Mouse (Mus musculus): ENCODE measurements around the gene Ngfr.
"Not testable (repeated sequence)": the region's sequence is repeated elsewhere in the genome, so short reads cannot be mapped to it uniquely, and the experiment has no call there.

Ngfr gene

DNA sequence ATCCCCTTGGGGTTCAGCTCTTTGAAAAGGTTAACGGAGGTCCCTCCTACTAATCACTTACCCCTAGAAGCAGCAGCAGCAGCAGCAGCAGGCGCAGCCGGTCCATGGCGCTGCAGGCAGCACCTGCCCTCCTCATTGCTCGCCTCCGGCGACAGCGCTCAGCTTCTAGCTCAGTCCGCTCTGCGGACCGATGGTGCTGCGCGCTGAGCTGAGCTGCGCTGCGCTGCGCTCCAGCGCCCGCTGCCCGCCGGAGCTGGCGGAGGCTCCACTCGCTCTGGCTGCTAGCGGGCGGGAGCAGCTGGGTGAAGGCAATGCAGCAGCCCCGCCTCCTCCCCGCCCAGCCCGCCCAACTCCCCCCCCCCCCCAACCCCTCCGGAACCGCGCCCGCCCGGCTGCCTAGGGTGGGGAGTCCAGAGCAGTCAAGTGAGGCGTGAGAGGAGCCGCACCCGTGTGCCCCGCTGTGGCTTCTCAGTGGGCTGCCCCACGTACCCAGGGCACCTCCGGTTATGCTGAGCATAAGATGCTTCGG, at the start of gene Ngfr:
Ngfr (minus strand) TSS at position 313 of the 529 bp plus-strand sequence.
- DNase-seq (ENCODE audit: low read depth, low spot score), result peak; percentile 81

DNA sequence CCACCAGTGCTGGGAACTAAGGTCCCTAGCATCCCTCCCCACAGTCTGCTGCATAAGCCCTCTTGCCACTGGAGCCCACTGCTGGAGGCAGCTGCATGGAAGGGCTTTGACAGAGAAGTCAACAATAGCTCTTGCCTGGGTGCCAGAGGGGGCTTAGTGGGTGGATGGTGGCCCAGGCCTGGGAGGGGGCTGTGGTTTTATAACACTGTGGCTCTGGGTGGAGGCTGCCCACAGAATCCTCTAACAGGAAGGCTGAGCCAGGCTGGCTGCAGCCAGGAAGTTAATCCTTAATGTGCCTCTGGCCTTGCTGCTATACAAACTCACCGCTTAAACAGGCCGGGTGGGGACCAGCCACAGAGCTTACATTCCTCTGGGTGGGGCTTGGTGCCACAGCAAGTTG, 47.5 kb upstream of the Ngfr start:
- no peak for DNase-seq (ENCODE audit: low read depth, low spot score)

DNA sequence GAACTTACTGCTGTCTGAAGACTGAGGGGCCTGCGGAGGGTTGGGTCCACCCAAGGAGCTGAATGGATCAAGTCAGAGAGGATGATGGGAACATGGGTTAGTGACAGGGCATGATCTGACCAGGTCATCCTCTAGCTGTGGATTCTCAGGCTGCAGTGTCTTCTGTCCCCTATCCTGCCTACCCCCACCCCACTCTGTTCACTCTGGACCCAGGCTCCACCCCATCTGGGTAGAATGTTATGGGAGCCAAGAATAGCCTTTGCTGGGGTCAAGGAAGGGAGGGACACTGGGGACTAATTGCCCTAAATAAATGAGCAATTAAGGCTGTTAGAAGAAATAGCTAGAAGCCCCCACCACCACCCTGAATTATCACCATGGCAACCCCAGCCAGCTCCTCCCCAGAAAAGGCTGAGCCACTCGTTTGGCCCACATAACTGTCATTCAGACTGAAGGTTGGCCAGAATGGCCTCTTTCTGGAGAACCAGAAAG, 46.0 kb upstream of the Ngfr start:
- no peak for DNase-seq (ENCODE audit: low read depth, low spot score)

DNA sequence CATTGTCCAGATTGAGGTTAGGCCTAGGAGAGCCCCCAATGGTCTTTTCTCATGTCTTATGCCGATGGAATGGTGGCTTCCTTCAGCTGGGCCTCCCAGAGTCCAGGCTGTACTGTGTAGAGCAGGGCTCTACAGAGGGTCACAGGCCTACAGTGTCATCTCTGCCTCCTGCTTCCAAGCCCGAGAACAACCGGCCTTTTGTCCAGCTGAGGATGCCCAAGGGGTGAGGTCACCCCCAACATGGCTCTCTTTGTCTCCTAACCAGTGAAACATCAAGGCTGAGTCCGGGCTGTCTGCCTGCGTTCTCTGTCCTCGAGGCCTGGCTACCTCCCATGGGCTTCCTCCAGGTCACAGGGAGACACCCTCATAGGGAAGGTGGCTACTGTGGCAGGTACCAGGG, 44.9 kb upstream of the Ngfr start:
- peak; percentile 88 for DNase-seq (ENCODE audit: low read depth, low spot score)

DNA sequence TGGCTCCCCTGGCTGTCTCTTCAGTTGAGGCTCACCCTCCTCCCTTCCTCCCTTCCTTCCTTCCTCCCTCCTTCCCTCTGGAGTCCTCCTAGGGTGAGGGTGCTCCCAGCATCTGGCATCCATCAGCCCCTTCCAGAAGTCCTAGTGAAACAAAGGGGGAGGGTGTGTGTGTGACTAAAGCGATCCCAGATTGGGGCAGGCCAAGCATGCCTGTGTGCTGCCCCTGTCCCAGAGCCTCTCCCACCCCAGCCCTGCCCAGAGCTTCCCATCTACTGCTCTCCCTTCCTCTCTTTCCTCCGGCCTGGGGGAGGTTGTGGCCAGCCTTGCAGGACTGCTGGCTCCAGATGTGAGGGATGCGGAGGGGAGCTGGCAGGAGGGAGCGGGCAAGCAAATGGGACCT, 43.8 kb upstream of the Ngfr start:
- DNase-seq (ENCODE audit: low read depth, low spot score), result no peak

DNA sequence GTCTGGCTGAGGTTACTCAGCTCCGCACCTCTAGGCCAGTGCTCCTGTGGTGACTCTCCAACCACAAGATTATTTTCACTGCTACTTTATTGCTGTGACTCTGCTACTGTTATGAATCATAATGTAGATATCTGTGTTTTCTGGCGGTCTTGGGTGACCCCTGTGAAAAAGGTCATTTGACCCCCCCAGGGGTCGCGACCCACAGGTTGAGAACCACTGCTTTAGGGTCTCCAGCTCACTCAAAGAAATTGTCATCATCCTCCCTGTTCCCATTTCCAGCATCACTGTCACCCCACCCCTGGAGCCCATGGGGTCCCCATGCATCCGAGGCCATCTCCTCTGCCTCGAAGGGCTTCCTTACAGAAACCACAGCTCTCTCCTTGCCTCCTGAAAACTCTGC, 43.0 kb upstream of the Ngfr start:
- DNase-seq (ENCODE audit: low read depth, low spot score), result no peak

DNA sequence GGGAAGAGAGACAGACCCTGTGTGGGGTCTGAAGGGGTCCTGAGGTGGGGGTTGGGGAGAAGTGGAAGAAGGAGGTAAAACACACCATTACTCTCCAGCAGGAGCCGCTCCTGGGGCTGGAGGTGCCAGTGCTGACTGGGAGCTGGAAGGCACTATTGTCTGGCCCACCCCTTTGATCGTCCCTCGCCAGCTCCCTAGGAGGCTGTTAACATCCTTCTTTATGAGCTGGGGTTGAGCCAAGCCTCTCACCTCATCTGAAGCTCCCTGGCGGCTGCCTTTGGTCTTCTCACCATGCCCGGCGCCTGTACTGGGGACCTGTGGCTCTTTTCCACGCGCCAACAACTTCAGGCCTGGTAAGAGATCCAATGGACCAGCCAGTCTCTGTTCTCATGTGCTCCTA, 34.9 kb upstream of the Ngfr start:
- DNase-seq (ENCODE audit: low read depth, low spot score), result no peak

DNA sequence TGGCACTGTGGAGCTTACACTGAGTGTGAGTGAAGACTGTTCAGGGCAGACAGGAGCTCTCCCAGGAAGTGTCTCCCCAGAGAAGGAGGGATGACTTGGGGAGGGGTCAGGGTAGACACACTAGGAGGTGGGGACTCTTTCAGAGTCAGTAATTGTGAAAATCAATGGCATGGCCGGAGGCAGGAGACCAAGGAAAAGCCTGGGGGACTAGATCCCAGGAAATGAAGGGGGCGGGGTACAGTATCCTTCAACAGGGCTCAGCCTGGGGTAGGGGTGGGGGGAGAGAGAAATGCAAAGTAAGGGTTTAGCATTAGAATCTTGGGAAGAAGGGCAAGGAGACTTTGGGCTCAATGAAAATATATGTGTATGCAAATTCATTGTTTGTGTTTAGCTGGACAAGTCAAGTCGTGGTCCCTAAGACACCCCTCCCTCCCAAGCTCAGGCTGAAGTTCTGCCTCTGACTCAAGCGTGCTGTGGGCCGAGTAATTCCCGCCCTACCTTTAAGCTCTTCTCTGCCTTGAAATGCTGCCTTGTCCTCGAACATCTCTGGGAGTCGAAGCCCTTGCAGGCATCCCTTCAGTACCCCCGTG, 34.1 kb upstream of the Ngfr start:
- DNase-seq (ENCODE audit: low read depth, low spot score), result no peak

DNA sequence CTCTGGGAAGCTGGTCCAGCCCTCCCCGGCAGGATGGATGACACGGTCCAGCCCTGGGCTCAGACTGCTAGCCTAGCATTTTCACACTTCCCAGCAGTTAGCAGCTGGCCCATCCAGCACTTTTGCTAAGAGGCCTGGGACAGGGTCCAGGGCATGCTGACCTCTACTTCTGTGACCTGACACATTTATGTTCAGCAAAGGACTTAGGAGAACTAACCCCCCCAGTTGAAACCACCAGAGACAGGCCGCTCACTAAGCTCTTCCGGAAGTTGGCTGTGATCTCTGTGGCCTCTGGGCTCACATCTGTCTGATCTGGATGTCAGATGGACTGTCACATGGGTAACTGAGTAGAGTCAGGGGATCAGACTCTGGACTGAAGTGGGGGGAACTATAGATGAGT, 33.5 kb upstream of the Ngfr start:
- no peak for DNase-seq (ENCODE audit: low read depth, low spot score)

DNA sequence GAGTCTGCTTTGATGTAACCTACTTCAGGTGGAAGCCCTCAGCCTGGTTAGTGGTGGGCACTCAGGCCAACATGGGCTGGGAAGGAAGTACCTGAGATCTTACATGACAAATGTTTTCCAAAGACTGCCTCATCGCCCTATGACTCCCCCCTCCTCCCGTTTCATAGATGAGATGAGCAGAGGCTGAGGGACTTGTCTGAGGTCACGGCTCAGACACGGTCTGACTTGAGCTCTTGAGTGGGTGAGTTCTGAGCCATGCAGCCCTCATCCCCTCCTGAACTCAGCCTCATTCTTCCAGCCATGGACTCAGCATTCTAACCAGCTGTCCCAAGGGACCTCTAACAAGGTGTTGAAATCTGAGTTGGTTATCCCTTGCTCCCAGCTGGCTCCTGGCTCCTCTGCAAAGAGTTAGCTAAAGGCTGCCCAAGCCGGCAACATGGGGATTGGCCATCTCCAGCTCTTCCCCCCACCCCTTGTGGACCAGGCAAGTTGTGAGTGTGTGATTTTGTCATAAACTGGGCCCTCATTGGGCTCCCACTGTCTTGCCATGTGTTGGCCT, 32.4 kb upstream of the Ngfr start:
- DNase-seq (ENCODE audit: low read depth, low spot score), result no peak

DNA sequence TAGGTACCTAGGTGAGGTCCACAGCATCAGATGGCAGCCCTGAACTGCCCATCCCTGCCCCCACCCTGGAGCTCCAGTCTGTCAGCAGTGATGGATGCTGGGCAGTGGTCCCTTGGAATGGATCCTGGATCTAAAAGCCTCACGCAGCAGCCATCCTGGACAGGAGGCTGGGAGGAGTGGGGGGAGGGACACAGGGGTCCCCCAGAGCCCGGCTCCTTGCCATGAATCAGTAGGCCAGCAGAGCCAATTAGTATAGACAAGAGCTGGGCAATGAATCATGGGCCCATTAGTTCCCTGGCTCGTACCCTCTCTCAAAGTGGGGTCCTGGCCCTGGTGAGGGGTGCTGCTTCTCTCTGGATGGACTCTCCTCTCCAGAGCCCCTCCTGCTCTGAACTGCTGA, 31.5 kb upstream of the Ngfr start:
- no peak for DNase-seq (ENCODE audit: low read depth, low spot score)

DNA sequence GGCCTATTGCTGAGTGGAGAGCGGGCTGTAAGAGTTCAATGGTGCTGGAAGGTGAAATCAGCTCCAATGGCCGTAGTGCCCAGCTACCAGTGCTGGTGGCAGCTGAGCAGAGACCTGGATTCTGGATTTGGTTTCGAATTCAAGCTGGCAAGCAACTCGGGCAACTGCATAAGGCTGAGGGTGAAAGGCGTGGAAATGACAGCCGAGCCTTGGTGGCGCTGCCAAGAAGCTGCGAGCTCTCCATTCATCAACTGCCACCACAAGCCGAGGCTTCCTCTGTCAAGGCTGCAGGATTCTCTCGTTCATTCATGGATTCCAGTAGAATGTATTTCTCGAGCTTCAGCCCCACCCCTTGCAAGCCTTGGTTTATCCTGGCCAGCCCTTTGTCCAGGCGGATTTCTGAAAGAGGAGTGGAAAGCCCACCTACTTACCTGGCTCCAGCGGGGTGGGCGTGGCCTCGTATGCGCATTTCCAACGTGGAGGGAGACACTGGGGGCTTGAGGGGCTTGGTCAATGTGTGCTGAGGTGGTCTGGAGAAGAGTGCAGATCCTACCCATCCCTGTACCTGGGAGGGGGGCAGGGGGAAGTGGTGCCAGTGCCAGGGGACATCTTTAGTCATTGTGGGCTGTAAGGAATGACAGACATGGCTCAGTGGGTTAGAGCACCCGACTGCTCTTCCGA, 30.4 kb upstream of the Ngfr start:
- peak; percentile 69 for DNase-seq (ENCODE audit: low read depth, low spot score)

DNA sequence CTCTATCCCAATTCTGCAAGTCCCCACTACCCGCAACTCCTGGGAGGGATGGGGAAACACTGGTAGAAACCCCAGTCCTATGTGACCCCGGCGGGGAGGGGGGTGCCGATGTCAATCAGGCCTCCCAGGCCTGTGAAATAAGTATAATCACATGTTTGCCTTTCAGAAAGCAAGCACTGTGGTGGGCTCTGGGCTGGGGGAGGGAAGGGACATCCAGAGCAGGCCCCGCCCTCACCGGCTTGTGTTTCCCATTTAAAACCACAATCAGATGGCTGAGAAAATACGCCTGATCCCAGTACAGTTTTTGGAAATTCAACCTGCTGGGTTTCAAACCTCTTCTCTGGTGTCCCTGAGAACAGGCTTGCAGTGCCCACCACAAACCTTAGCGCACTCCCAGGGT, 27.2 kb upstream of the Ngfr start:
- DNase-seq (ENCODE audit: low read depth, low spot score), result no peak

DNA sequence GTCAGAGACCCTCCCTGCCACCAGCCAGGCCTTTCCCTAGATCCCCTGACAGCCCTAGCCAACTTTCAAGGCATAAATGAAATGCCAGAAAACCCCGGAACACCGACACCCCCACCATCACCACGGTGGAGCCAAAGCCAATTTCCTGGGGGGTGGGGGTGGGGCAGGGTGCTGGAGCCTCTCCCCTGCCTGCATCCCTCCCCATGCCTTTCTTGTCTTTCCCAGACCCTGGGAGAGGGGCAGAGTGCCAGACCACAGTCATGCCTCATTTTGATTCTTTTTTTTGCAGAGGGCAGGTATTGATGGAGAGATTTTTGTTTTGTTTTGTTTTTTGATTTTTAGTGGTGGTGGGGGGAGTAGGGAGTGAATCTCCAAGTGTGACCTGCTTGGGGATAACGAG, 23.7 kb upstream of the Ngfr start:
- DNase-seq (ENCODE audit: low read depth, low spot score), result no peak

DNA sequence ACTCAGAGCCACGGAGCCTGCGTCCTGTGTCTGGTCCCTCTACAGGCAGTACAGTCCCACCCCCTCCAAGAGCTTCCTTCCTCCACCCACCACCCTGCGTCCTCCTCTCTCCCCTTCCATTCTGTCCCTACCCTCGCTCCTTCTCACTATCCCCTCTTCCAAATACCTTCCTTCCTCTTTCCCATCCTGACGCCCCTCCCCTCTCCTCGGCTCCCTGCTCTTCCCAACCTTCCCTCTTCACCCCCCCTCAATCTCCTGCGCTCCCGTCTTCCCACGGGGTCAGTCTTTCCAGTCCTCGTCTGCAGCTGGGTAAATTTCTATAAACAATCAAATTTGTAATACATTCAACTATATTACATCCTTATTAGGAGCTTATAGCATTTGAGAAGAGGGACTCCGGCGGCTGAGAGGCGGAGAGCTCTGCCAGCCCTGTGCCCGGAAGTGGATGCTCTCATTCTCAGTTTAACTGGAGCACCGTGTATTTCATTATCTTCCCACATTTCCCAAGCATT, 22.9 kb upstream of the Ngfr start:
- DNase-seq (ENCODE audit: low read depth, low spot score), result peak; percentile 31

DNA sequence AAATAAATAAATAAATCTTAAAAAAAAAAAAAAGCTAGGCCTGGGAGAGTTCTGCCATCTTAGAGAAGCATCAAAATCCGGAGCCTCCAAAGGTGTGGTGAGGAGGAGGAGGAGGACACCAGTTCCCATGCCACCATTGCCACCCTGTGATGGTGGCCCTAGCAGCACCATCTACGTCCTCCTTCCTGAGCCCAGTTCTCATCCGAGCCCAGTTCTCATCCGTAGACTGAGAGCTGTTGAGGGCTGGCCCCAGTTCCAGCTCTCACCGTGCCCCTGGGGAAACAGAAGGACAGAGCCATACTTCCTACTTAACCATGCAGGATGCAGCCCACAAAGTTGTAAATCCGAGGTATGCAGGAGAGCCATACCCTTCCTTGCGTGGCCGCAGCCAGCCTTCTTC, 22.4 kb upstream of the Ngfr start:
- no peak for DNase-seq (ENCODE audit: low read depth, low spot score)

DNA sequence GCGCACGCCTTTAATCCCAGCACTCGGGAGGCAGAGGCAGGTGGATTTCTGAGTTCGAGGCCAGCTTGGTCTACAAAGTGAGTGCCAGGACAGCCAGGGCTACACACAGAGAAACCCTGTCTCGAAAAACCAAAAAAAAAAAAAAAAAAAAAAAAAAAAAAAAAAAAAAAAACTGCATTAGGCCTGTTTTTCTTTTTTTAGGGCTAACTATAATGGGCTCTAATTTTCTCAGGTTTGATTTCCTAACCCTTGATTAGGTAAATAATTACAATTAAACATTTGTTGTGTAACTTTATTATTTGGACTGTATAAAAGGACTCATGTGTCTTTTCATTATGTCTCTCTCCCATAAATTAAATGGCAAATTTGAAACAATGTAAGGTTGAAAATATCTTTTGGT, 19.8 kb upstream of the Ngfr start:
- DNase-seq (ENCODE audit: low read depth, low spot score), result not testable (repeated sequence)

DNA sequence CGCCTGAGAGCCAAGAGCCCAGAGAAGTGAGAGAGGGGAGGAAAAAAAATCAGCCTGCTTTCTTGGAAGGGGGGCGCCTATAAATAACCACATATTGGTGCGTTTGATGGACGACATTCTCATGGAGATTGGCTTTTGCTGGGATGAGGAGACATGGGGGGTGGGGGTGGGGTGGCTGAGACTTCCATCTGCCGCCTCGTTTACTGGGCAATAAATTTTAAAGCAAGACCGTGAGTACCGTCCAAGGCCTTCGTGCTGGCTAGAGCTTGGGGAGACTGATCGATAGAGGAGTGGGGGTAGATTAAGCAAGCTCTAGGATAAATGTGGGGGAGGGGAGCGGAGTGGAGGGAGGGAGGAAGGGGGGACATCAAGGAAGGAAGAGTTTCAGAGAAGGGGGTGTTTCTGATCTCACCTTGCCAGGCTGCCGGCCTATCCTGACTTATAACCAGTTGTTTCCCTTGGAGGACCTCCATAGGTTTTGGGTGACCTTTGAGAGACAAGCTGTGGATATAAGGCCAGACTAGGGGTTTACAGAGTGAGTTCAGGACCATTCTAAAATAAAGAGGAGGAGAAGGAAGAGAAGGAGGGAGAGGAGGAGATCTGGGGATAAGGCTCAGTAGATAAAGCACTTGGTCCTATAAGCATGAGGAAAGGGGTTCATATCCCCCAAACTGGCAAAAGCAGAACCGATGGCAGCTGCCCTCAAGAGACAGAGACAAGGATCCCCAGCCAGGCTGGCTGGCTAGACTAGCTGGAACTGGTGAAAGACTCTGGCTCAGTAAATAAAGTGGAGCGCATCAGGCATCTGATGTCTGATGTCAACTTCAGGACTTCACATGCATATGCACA, 10.9 kb upstream of the Ngfr start:
- no peak for DNase-seq (ENCODE audit: low read depth, low spot score)

DNA sequence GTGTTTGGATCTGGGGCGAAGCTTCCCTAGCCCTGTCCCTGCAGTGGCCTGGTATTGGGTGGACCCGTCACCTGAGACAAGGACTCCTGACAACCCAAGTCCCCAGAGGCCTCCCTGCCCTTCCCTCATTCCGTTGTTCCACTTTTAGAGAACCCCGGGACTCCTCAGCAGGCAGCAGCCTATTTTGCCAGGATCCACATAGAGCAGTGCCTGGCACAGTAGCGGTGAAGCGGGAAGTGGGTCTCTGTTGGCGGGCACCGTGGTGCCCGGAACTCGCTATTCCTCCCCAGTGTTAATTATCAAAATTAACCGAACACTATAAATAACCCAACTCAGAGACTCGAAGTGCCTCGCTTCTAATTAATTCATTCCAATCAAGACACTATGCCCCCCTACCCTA, 10.2 kb upstream of the Ngfr start:
- DNase-seq (ENCODE audit: low read depth, low spot score), result no peak

DNA sequence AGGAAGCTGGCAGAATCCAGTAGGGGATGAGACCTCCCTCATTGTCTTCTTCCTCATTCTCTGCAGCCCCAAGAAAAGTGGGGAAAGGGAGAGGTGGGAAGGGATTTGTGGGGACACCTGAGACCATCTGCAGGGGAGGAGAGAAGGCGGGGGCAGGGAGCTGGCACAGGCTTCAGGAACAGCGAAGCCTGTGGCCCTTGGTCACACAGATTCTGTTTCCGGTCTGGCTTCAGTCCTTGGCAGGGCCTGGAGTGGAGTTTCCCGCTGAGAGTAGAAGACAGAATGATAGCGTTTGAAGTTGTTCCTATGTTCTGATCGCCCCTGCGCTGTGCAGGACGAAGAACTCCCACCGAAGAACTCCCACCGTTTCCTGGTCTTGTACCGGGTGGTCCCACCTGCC, 9.2 kb upstream of the Ngfr start:
- no peak for DNase-seq (ENCODE audit: low read depth, low spot score)

DNA sequence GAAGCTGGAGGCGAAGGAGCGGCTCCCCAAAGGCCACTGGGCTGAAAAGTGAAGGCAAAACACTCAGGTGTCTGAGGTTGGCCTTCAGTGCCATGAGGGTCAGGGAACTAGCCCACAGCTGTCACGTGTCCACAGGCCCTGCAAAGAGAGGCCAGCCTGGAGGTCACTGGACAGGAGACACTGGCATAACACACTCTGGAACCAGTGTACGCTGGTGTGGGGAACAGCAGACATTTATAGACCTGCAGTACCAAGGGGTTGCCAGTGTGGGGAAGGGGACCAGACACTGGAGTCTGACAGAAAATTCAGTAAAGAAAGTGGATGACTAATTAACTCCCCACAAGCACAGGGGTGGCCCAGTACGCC, 8.6 kb upstream of the Ngfr start:
- DNase-seq (ENCODE audit: low read depth, low spot score), result no peak
